Mouse (Mus musculus) cerebellum, adult 11 months (tissue): ENCODE results near the gene Dcaf17.

Source experiments
- DNase-seq: peaks from one replicate; pipeline ENCODE4 v3.0.0; 2022

The Dcaf17 gene

DNA sequence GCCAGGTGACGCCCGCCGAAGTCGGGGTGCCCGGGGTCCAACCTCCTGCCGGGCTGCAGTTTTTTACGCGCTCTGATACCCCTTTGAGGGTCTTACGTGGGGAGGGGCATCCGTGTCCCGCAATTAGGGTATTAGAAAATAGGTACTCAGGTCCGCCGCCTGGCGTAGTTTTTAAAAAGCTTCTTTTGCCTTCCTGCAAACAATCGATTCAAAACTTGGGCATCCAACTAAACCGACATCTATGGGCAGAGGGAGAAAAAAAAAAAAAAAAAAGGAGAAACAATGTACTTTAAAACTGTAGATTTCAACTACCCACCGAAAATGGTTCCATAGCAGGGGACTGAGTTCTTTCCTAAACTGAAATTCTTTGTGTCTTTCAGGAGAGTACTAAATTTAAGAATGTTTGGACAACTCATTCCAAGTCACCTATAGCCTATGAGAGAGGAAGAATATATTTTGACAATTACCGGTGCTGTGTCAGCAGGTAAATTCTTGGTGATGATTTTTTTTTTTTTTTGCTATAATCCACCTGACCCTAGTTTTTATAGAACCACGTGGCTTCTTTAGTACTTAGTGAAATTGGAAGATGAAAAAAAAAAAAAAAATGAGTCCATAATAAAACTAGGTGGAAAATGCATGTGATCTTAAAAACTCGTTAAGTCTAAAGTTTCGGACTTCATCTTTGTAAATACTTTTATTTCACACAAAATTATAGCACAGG, 1.1 kb downstream of the Dcaf17 start:
- DNase-seq = no peak

GRCm38 (mm10) chr2:71071601-71072000, 16.5 kb downstream of the Dcaf17 start:
- DNase-seq = no peak

GRCm38 (mm10) chr2:71073330-71073729, 18.2 kb downstream of the Dcaf17 start:
- no peak for DNase-seq

- no peak for DNase-seq
Observed at GRCm38 (mm10) chr2:71073828-71074227, 18.7 kb downstream of the Dcaf17 start.

DNA sequence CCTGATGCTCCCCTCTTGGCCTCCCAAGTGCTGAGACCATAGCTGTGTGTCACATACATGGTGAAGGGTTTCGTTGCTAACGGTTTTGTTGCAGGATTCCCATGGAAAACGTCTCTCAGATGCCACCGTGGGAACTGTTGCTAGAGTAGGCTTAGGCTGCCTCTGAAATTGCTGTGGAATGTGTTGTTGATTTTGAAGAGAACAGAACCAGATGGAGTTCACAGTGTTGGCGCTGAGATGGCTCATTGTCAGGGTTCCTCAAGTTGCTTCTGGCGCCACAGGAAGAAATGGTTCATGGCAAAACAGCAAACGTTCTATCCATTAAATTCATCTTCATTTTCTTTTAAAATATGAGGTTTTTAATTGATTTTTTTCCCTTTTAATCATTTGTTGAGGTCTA, 27.3 kb downstream of the Dcaf17 start:
- DNase-seq = no peak

DNA sequence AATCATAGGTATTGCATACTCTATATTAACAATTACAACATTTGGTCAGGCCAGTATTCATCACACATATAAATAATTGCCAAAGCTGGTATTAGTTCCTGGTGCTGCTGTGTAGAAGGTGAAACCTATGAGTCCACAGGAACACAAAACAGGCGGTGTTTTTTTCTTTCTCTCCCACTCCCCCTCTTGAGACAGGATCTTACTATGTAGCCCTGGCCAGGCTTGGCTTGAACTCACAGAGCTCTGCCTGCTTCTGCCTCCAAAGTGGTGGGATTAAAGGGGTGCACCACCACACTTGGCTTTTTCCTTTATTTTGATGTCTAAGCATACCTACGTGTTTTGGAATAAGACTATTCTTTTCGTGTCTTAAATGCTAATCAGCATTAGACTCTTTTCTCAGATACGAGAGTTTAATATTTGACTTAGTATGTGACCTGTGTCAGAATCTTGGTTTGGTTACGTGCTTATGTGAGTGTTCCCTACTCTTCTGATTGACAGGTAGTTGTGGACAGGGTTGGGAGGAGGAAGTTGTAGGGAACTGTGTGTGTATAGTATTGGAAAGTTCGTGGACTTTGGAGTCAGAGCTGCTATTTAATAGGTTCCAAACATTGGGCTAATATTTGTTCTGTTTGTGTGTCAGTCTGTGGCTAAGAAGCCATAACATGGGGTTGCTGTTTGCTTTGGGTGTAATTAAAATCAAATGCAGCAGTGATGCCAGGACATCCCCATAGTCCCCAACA, 28.5 kb downstream of the Dcaf17 start:
- DNase-seq = no peak

DNA sequence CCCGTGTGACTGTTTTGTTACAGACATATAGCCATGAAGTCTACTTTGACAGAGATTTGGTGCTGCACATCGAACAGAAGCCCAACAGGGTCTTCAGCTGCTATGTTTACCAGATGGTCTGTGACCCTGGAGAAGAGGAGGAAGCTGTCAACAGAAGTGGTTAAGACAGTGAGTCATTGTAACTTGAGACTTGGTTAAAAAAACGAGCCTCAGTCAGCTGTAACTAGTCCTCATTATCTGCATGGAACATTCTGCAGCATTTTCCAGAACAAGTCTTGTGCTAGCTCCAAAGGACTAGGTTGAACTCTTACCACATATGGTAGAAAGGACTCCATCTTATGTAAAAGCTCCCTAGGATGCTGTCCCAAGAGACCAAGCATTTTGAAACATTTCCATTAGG, 34.6 kb downstream of the Dcaf17 start:
- no peak for DNase-seq

DNA sequence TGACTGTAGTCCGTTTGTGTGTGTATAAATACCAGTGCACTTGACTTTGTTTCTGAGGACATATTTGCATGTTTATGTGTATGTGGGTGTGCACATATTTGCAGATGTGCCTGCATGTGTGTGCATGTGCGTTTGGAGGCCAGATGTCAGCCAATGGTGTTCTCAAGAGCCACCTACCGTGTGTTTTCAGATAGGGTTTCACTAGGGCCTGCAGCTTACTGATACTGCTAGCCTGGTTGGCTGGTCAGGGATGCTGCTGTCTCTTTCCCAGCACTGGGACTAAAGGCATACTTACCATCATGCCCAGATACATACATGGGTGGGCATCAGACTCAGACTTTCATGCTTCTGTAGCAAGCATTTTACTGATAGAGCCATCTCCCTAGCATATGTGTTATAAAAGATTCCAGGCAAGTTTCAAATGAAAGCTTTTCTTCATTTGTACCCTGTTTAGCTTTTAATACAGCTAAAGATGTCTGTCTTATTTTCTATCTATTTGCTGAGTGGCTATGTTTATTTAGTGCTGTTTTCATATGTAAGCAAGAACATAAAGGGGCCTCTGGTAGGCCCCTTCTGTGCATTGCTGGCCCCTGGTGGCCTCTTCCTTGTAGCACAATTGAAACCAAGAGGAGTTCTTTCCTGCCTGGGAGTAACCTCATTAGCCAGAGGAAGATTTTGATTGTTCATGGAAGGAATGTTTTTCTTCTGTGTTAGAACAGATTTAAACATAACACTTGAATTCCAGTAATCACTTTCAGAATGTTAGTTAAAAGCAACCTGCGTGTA, 35.7 kb downstream of the Dcaf17 start:
- no peak for DNase-seq

DNA sequence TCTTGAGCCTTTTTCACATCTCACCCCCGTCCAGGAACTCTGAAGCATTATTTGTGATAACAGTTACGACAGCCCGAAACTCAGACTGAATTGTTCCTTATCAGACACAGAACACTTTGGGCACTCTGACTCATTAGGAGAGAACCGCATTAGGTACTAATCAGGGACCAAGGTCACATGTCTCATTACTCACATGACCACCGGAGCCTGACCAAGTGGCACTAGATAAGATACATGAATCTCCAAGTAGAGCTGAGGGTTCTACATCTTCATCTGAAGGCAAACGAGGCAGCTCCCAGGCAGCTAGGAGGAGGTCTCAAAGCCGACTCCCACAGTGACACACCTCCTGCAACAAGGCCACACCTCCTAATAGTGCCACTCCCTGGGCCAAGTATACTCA, 41.0 kb downstream of the Dcaf17 start:
- no peak for DNase-seq

- no peak for DNase-seq
Observed at GRCm38 (mm10) chr2:71102621-71103291, 47.6 kb downstream of the Dcaf17 start.

GRCm38 (mm10) chr2:71103292-71103680, 48.2 kb downstream of the Dcaf17 start:
- no peak for DNase-seq

GRCm38 (mm10) chr2:71104696-71105095, 49.6 kb downstream of the Dcaf17 start:
- no peak for DNase-seq

- no peak for DNase-seq
Observed at GRCm38 (mm10) chr2:71105469-71106215, 50.5 kb downstream of the Dcaf17 start.

- DNase-seq = no peak
Observed at GRCm38 (mm10) chr2:71107225-71107624, 52.1 kb downstream of the Dcaf17 start.

GRCm38 (mm10) chr2:71108541-71108940, 53.4 kb downstream of the Dcaf17 start:
- no peak for DNase-seq

DNA sequence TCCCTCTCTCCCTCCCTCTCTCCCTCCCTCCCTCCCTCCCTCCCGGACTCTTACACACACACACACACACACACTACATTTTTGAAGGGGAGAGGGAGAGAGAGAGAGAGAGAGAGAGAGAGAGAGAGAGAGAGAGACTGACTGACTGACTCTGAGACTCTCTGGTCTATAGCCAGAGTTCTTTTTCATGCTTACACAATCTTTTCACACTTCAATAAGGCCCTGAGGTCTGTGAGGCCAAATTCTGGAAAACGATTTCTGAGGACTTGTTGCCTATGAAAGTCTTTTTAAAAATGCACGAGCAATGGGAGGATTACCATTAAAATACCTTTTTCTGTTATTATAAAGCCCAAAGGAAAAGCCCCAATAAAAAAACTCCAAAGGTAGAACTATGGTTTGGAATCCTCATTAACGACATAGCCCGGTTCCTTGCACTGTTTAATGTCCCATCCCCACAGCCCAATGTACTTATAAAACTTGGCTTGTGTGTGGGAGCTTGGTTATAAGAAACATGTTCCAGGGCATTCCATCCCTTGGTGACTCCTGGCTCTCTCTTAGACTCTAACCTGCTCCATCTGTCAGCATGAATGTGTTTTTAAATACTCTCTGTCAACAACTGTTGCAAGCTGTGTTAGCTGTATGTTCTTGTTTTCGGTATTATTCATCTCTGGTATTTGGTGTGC, 58.5 kb downstream of the Dcaf17 start:
- DNase-seq = no peak

- no peak for DNase-seq
Observed at GRCm38 (mm10) chr2:71116151-71116550, 61.0 kb downstream of the Dcaf17 start.

GRCm38 (mm10) chr2:71117797-71118708, 62.9 kb downstream of the Dcaf17 start, which contains the start of gene Cybrd1:
Gene Cybrd1, plus strand, starts transcription at chr2:71117923.
- DNase-seq = no peak

DNA sequence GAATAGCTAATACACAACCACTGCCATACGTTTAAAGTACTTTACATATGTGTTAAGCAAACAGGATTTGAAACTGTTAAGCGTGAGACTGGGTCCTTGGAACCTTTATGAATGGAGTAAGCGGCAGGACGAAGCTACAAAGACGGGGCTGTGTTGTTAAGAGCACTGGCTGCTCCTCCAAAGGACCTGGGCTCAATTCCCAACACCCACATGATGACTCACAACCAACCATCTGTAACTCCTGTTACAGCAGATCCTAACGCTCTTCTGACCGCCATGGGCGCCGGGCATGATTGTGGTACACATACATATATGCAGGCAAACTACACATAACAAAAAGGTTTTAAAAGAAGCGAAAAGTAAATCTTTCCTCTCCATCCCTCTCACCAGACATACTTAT, 65.7 kb downstream of the Dcaf17 start:
- DNase-seq = no peak

GRCm38 (mm10) chr2:71121406-71121805, 66.3 kb downstream of the Dcaf17 start:
- DNase-seq = no peak
